Mouse (Mus musculus): ENCODE data around the gene Vsig4. TPM values are rescaled to one million over a fixed set of nuclear protein-coding genes. Genes with fewer than 3 reads are reported as not detected.
"Not testable (repeated sequence)": the region's sequence is repeated elsewhere in the genome, so short reads cannot be mapped to it uniquely, and the experiment has no call there.

Vsig4 gene
- polyA plus RNA-seq, 1 experiment from 2014 or later, result 0.38 TPM

DNA sequence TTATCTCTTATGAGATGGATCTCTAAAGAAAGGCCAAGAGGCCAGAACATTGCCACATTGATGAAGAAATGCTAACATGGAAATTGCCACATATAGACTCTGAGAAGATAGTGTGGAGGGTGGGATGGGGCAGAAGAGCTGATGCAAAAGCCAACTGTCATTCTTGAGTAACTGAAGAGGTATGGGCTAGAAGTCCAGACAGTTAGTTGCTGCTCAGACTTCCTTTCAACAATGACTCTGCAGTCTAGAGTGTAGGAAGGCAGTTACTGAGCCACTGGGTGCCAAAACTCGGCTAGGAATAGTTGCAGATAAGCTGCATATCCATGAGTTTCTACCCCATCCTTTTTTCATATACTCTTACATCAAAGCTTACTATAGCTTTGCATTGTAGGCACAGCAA lies 75.2 kb downstream of the Vsig4 start:
- H3K9ac ChIP-seq (ENCODE audit: low read length), result no peak overlapping the region
- H3K4me2 ChIP-seq (ENCODE audit: low read depth, low read length), result no peak overlapping the region
- no peaks in the 10 kb centered on the region for H3K4me1 ChIP-seq (ENCODE audit: control insufficient read depth, insufficient read depth, low read length)
- no peaks in the 10 kb centered on the region for H3K36me3 ChIP-seq (ENCODE audit: control insufficient read depth, insufficient read depth)
- no peaks in the 10 kb centered on the region for H3K27me3 ChIP-seq (ENCODE audit: control insufficient read depth, insufficient read depth, low read length)
- ATAC-seq (replicated peaks; ENCODE audit: extremely low read depth, insufficient read depth, low FRiP score), result no peak
- 52% methylated on average over 1 of the region's 1 CpGs for WGBS
- H3K27ac ChIP-seq (ENCODE audit: low read length), result no peak overlapping the region
- no peak overlapping the region for H3K4me3 ChIP-seq (ENCODE audit: low read length)
- H3K9me3 ChIP-seq (replicated peaks; ENCODE audit: control insufficient read depth, low read length), result no peaks in the 10 kb centered on the region

DNA sequence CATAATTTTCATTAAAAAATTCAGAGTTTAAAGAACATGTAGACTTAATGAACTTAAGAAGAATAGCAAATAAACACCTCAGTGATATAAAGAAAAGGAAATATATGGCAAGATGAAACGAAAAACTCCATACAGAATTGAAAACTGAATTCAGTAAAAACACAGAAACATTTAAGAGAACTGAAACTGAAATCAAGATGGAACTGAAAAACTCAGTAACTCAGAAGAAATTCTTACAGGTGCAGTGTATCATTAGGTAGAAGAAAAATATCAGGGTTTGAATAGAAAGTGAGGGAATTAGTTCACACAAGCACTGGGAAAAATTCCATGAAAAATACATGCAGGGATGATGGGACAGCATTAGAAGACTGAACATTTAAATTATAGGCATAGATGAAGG lies 86.4 kb downstream of the Vsig4 start:
- 28% methylated on average over 1 of the region's 1 CpGs for WGBS
- H3K27ac ChIP-seq (ENCODE audit: low read length), result no peak overlapping the region

DNA sequence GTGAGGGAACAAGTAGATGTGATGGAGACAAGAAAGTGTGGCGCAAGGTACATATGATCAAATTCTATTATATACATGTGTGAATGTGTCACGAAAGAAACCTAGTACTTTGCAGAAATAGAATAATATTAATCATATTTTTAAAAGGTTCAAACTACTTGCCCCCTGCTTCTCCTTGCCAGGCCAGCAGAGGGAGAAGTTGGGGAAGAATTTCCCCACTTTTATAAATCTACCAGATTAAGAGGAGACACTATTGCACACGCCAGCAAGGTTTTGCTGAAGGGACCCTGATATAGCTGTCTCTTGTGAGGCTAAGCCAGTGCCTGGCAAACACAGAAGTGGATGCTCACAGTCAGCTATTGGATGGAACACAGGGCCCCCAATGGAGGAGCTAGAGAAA lies 88.1 kb downstream of the Vsig4 start:
- ATAC-seq (replicated peaks; ENCODE audit: extremely low read depth, insufficient read depth, low FRiP score); H3K4me2 ChIP-seq (ENCODE audit: low read depth, low read length); H3K9me3 ChIP-seq (replicated peaks; ENCODE audit: control insufficient read depth, low read length); H3K4me1 ChIP-seq (ENCODE audit: control insufficient read depth, insufficient read depth, low read length); H3K36me3 ChIP-seq (ENCODE audit: control insufficient read depth, insufficient read depth); H3K27ac ChIP-seq (ENCODE audit: low read length); H3K27me3 ChIP-seq (ENCODE audit: control insufficient read depth, insufficient read depth, low read length); H3K9ac ChIP-seq (ENCODE audit: low read length); H3K4me3 ChIP-seq (ENCODE audit: low read length): not testable (repeated sequence)
- WGBS, result 78% methylated on average over 3 of the region's 3 CpGs

More for the DNA sequence above, 86.4 kb downstream of the Vsig4 start:
- H3K36me3 ChIP-seq (ENCODE audit: control insufficient read depth, insufficient read depth), result no peaks in the 10 kb centered on the region
- H3K4me3 ChIP-seq (ENCODE audit: low read length), result no peak overlapping the region
- no peaks in the 10 kb centered on the region for H3K27me3 ChIP-seq (ENCODE audit: control insufficient read depth, insufficient read depth, low read length)
- H3K4me1 ChIP-seq (ENCODE audit: control insufficient read depth, insufficient read depth, low read length), result no peaks in the 10 kb centered on the region
- H3K4me2 ChIP-seq (ENCODE audit: low read depth, low read length), result no peak overlapping the region
- no peak overlapping the region for H3K9ac ChIP-seq (ENCODE audit: low read length)
- ATAC-seq (replicated peaks; ENCODE audit: extremely low read depth, insufficient read depth, low FRiP score), result no peak
- H3K9me3 ChIP-seq (replicated peaks; ENCODE audit: control insufficient read depth, low read length), result no peaks in the 10 kb centered on the region

MicroRNAs encoded within 50 kb of the gene (microRNA counts, 519-probe panel; counts per million panel counts)
- microRNA mmu-miR-223, result 2,532 counts per million, percentile 60 among the panel's probes with 10 or more counts

Small RNA genes within 50 kb of the gene (microRNA-seq; reads per million reads assigned to microRNA genes)
- gene Mir223, result 508 reads per million, percentile 72 among the genes with 10 or more reads in this experiment

Other genes with a start within 250 kb of the Vsig4 start
- 192 and 203 TPM in 2 replicates for gene Msn, start 197.4 kb downstream of the Vsig4 start, polyA plus RNA-seq (2015; fragmentation: Nextera tagmentation; extraction: Ambion mirVana)
- 11.4 and 11.8 TPM in 2 replicates for gene Heph, start 161.9 kb upstream of the Vsig4 start, polyA plus RNA-seq (2015; fragmentation: Nextera tagmentation; extraction: Ambion mirVana)
- 0.17 TPM in 1 of 2 replicates, not detected in the other for gene Hsf3, start 162.9 kb upstream of the Vsig4 start, polyA plus RNA-seq (2015; fragmentation: Nextera tagmentation; extraction: Ambion mirVana)